ENCODE assay signal across 8 mouse cellular contexts in the genomic region with DNA sequence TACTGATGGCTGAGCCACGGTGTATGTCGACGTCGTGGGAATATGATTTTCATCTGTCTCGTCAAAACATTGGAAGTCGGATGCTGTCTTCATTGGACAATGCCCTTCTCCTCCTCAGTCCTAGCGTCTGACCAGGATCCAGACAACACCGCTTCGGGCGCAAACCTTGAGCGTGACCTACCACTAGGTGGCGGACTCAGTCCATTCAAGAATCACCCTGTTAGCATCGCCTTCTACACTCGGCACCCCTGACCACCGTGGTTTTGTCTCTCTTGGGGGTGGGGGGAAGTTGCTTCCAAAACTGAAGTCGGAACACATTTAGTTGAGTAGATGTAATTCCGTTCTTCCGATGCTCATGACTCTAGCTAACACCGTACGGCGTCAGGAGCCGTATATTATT. TPM values are rescaled to one million over a fixed set of nuclear protein-coding genes. Genes with fewer than 3 reads are reported as not detected.
DNase-seq lines count a peak whose midpoint lies in the region; ATAC-seq lines count a peak whose summit lies in the region.

No protein-coding gene starts in this region.

- no peak overlapping the region for H3K27ac ChIP-seq in intestine, embryonic 14.5 days (ENCODE audit: low read depth)

- H3K9ac ChIP-seq in intestine, embryonic 14.5 days (ENCODE audit: low read length), result peak overlapping the region; percentile 42; the same call in 1 of the 2 replicates

- ATAC-seq in intestine, embryonic 14.5 days (replicated peaks; ENCODE audit: low FRiP score, low TSS enrichment, low read depth), result 0 out of 2 replicates have a peak, but pooled peaks have one; percentile 21

- WGBS in intestine, embryonic 14.5 days, result under 1% methylated on average over 22 of the region's 22 CpGs

- no peaks in the 10 kb centered on the region for H3K9me3 ChIP-seq in intestine, embryonic 14.5 days (ENCODE audit: control insufficient read depth, low read length)
- H3K9me3 ChIP-seq in megakaryocyte, embryonic 14.5 days, result no peaks in the 10 kb centered on the region

- peak overlapping the region; percentile 41 for H3K4me3 ChIP-seq in intestine, embryonic 14.5 days (ENCODE audit: low read depth, low read length)
- peak overlapping the region; percentile 91 for H3K4me3 ChIP-seq in megakaryocyte, embryonic 14.5 days (replicated peaks)

- peaks cover 30% of the 10 kb centered on the region for H3K27me3 ChIP-seq in intestine, embryonic 14.5 days (replicated peaks; ENCODE audit: control insufficient read depth, insufficient read depth, low read length)
- peaks cover 29% of the 10 kb centered on the region for H3K27me3 ChIP-seq in megakaryocyte, embryonic 14.5 days (replicated peaks)

- H3K4me2 ChIP-seq in intestine, embryonic 14.5 days (ENCODE audit: low read length), result peak overlapping the region; percentile 94

- peaks cover 28% of the 10 kb centered on the region for H3K4me1 ChIP-seq in intestine, embryonic 14.5 days (replicated peaks; ENCODE audit: control insufficient read depth, insufficient read depth, low read length)
- H3K4me1 ChIP-seq in megakaryocyte, embryonic 14.5 days, result peaks cover 67% of the 10 kb centered on the region

- H3K36me3 ChIP-seq in intestine, embryonic 14.5 days (ENCODE audit: control insufficient read depth, insufficient read depth, low read length), result no peaks in the 10 kb centered on the region
- no peaks in the 10 kb centered on the region for H3K36me3 ChIP-seq in megakaryocyte, embryonic 14.5 days (replicated peaks; ENCODE audit: low read length)

- peak; percentile 94 for DNase-seq in adrenal gland, adult 2 months
- peak; percentile 92 for DNase-seq in embryo, embryonic 11 days
- DNase-seq in gastrocnemius, postnatal 36 days, result peak; percentile 84 to 87
- peak; percentile 96 for DNase-seq in intestine, embryonic 14.5 days (ENCODE audit: low spot score)
- peak; percentile 87 to 89 for DNase-seq in left cerebral cortex, postnatal 10 days (ENCODE audit: extremely low spot score in 1 of 2, low spot score in 2 of 2)
- DNase-seq in right cerebral cortex, adult 18-20 months, result peak; percentile 86
- peak; percentile 69 for DNase-seq in urinary bladder, adult 2 months (ENCODE audit: low spot score)

- intact Hi-C loops in gastrocnemius, postnatal 36 days (cut with DNase I), result loop anchor here (5.0 kb wide), 2 partner anchors 583 to 1278 kb away; no protein-coding TSS in a partner anchor
- intact Hi-C loops in left cerebral cortex, postnatal 10 days (cut with DNase I), result loop anchor here (2.0 to 10.0 kb wide), 7 partner anchors 501 to 1971 kb away; no protein-coding TSS in a partner anchor

RNA-seq across cellular contexts. Expression of gene Gm37419, which starts 4.1 kb away (rescaled TPM):
- total RNA-seq in adrenal gland, adult 2 months (2021), result not detected
- polyA plus RNA-seq in adrenal gland, adult 2 months (2012; rRNA removed), result not detected in 2 replicates
- not detected for total RNA-seq in gastrocnemius, postnatal 36 days (2021)
- polyA plus RNA-seq in intestine, embryonic 14.5 days (2014; fragmentation: Nextera tagmentation; extraction: Ambion mirVana), result not detected in 2 replicates
- total RNA-seq in left cerebral cortex, postnatal 10 days (2021), result not detected
- polyA plus RNA-seq in megakaryocyte, embryonic 14.5 days (2012; ENCODE audit: insufficient read depth, low replicate concordance), result not detected in 2 replicates
- polyA plus RNA-seq in urinary bladder, adult 2 months (2012; rRNA removed), result not detected in 2 replicates

RNA-seq across cellular contexts. Expression of gene Bcl6, which starts 4.5 kb away (rescaled TPM):
- total RNA-seq in adrenal gland, adult 2 months (2021), result 10 to 100 TPM; 75.1 to 88.5 TPM
- 36.0 and 36.8 TPM in 2 replicates for polyA plus RNA-seq in adrenal gland, adult 2 months (2012; rRNA removed)
- total RNA-seq in gastrocnemius, postnatal 36 days (2021), result 10 to 100 TPM; 40.7 to 68.1 TPM
- 0.49 and 0.95 TPM in 2 replicates for polyA plus RNA-seq in intestine, embryonic 14.5 days (2014; fragmentation: Nextera tagmentation; extraction: Ambion mirVana)
- 10 to 100 TPM; 23.0 to 25.8 TPM for total RNA-seq in left cerebral cortex, postnatal 10 days (2021)
- 1.2 and 3.5 TPM in 2 replicates for polyA plus RNA-seq in megakaryocyte, embryonic 14.5 days (2012; ENCODE audit: insufficient read depth, low replicate concordance)
- polyA plus RNA-seq in urinary bladder, adult 2 months (2012; rRNA removed), result 15.2 and 22.9 TPM in 2 replicates

RNA-seq across cellular contexts. Expression of gene Rtp2, which starts 52.0 kb away (rescaled TPM):
- total RNA-seq in adrenal gland, adult 2 months (2021), result not detected
- polyA plus RNA-seq in adrenal gland, adult 2 months (2012; rRNA removed), result not detected in 2 replicates
- not detected for total RNA-seq in gastrocnemius, postnatal 36 days (2021)
- polyA plus RNA-seq in intestine, embryonic 14.5 days (2014; fragmentation: Nextera tagmentation; extraction: Ambion mirVana), result not detected in 2 replicates
- under 1 TPM in 1 of 2 experiments, not detected in 1; 0.45 TPM for total RNA-seq in left cerebral cortex, postnatal 10 days (2021)
- not detected in 2 replicates for polyA plus RNA-seq in megakaryocyte, embryonic 14.5 days (2012; ENCODE audit: insufficient read depth, low replicate concordance)
- polyA plus RNA-seq in urinary bladder, adult 2 months (2012; rRNA removed), result not detected in 2 replicates
